Mouse (Mus musculus): Measurements from ENCODE around the gene Eif4a1. TPM values are rescaled to one million over a fixed set of nuclear protein-coding genes. Genes with fewer than 3 reads are reported as not detected.

Gene Eif4a1
- 199 and 203 TPM in 2 replicates for polyA plus RNA-seq (2015; fragmentation: Nextera tagmentation; extraction: Ambion mirVana)

DNA sequence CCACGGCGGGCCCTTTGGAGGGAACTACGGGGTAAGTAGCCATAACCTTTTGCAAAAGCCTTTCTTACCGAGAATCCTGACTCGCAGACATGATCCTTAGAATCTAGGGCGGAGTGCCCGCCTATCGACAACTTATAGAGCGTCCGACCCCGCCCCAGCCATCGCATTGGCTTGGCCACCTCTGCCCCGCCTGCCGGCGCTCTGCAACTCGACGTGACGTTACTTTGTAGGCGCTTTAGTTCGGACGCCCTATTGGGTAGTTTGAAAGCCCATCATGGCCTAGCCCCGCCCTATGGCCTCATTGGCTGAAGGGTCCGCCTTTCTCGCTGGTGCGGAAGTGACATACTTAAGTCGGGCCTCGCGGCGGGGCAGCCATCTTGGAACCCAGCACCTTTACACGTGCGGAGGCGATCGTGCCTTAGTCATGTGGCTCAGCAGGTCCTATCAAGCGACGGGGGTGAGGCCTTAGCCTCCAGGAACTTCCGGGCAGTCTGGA is at the start of gene Eif4a1:
Eif4a1 (minus strand) TSS at position 213 of the 496 bp plus-strand sequence.
- Histone ChIP-seq H3K27ac (ENCODE audit: low read depth) (peak within 1 kb of the TSS; percentile 99), H3K9ac (replicated peaks) (peak within 1 kb of the TSS; percentile 92), H3K27me3 (ENCODE audit: insufficient read depth, low read length) (no peaks in the 10 kb centered on the region), H3K4me3 (ENCODE audit: low read depth, low read length) (peak within 1 kb of the TSS; percentile 94), H3K36me3 (replicated peaks; ENCODE audit: insufficient read depth, low read length) (peaks cover 73% of the 10 kb centered on the region), H3K4me2 (ENCODE audit: low read depth, low read length) (peak within 1 kb of the TSS; percentile 95), H3K4me1 (ENCODE audit: insufficient read depth) (peaks cover 18% of the 10 kb centered on the region), H3K9me3 (ENCODE audit: low read length) (no peaks in the 10 kb centered on the region)
- ATAC-seq (peak; percentile 91), DNase-seq (peak; percentile 99)
- WGBS (ENCODE audit: insufficient replicate concordance): under 1% methylated on average over 36 of the region's 36 CpGs
- peak; percentile 43; the same call in 1 of the 2 replicates for TF ChIP-seq EP300 (IDR thresholded peaks at IDR 0.05; ENCODE audit: low read depth)
- no peak for TF ChIP-seq CTCF (IDR thresholded peaks at IDR 0.05; ENCODE audit: low read depth)

DNA sequence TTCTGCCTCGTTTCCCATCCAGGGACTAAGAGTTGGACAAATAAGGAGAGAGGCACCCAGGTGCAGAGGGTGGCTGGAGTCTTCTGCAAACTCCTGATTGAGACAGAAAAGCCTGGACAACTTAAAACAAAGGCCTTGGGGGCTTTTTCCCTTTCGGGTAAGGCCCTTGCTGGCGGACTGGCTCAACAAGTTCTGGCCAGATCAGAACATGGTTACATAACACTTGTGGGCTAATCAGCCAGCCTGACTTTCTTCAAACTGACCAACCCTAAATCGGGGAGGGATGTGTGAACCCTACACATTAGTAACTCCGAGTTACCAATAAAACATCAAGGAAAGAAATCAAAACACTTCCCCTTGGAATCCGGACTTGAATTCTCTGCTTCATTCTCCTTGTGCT is 48.6 kb upstream of the Eif4a1 start:
- Histone ChIP-seq H3K27me3 (ENCODE audit: insufficient read depth, low read length) (no peaks in the 10 kb centered on the region), H3K9me3 (ENCODE audit: low read length) (no peaks in the 10 kb centered on the region), H3K4me2 (ENCODE audit: low read depth, low read length) (no peak overlapping the region), H3K4me3 (ENCODE audit: low read depth, low read length) (no peak overlapping the region), H3K36me3 (replicated peaks; ENCODE audit: insufficient read depth, low read length) (no peaks in the 10 kb centered on the region), H3K9ac (replicated peaks) (no peak overlapping the region), H3K27ac (ENCODE audit: low read depth) (no peak overlapping the region), H3K4me1 (ENCODE audit: insufficient read depth) (peaks cover 13% of the 10 kb centered on the region)
- TF ChIP-seq CTCF (IDR thresholded peaks at IDR 0.05; ENCODE audit: low read depth) (no peak), EP300 (IDR thresholded peaks at IDR 0.05; ENCODE audit: low read depth) (no peak)
- no peak for DNase-seq
- 71% methylated on average over 6 of the region's 6 CpGs for WGBS (ENCODE audit: insufficient replicate concordance)
- ATAC-seq: no peak

DNA sequence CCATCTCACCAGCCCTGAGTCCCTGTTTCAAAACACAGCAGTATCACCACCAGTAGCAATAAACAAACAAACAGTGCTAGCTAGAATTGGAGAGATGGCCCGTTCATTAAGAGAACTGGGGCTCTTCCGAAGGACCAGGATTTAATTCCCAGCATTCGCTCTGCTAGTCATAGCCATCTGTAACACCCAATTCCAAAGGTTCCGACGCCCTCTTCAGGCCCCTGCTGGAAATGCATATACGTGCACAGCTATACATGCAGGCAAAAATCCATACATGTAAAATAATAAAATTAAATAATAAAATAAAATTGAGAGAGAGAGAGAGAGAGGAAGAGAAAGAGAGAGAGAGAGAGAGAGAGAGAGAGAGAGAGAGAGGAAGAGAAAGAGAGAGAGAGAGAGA is 47.2 kb upstream of the Eif4a1 start:
- 73% methylated on average over 6 of the region's 6 CpGs for WGBS (ENCODE audit: insufficient replicate concordance)
- Histone ChIP-seq H3K9me3 (ENCODE audit: low read length) (no peaks in the 10 kb centered on the region), H3K36me3 (replicated peaks; ENCODE audit: insufficient read depth, low read length) (no peaks in the 10 kb centered on the region), H3K4me1 (ENCODE audit: insufficient read depth) (peaks cover 19% of the 10 kb centered on the region), H3K27me3 (ENCODE audit: insufficient read depth, low read length) (no peaks in the 10 kb centered on the region), H3K4me2 (ENCODE audit: low read depth, low read length) (no peak overlapping the region), H3K4me3 (ENCODE audit: low read depth, low read length) (no peak overlapping the region), H3K27ac (ENCODE audit: low read depth) (no peak overlapping the region), H3K9ac (replicated peaks) (no peak overlapping the region)
- no peak for ATAC-seq
- DNase-seq: no peak
- no peak for TF ChIP-seq EP300 (IDR thresholded peaks at IDR 0.05; ENCODE audit: low read depth)
- TF ChIP-seq CTCF (IDR thresholded peaks at IDR 0.05; ENCODE audit: low read depth): peak; percentile 39

DNA sequence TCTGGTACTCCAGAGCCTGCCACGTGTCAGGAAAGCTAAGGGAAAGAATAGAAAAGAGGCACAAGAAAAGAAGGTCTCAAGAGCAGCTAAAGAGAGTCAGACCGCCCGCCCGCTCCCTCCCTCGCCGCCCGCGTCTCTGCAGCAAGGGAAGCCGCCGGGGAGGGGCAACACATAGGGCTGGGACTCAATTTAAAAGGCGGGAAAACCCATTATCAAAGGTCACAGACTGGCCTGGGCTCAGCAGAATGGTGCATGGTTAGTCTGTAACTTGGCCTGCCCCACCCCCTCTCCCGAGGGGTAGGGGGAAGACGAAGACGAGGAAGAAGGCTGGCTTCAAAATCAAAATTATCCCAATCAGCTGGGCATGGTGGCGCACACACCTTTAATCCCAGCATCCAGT is 46.4 kb upstream of the Eif4a1 start:
- 29% methylated on average over 15 of the region's 15 CpGs for WGBS (ENCODE audit: insufficient replicate concordance)
- H3K9me3 ChIP-seq (ENCODE audit: low read length): no peaks in the 10 kb centered on the region
- H3K27me3 ChIP-seq (ENCODE audit: insufficient read depth, low read length): no peaks in the 10 kb centered on the region
- H3K4me1 ChIP-seq (ENCODE audit: insufficient read depth): peaks cover 19% of the 10 kb centered on the region
- no peaks in the 10 kb centered on the region for H3K36me3 ChIP-seq (replicated peaks; ENCODE audit: insufficient read depth, low read length)
- H3K4me3 ChIP-seq (ENCODE audit: low read depth, low read length): no peak overlapping the region
- DNase-seq (peak; percentile 46), ATAC-seq (peak; percentile 45)
- no peak overlapping the region for H3K27ac ChIP-seq (ENCODE audit: low read depth)
- no peak for TF ChIP-seq EP300 (IDR thresholded peaks at IDR 0.05; ENCODE audit: low read depth)
- no peak for TF ChIP-seq CTCF (IDR thresholded peaks at IDR 0.05; ENCODE audit: low read depth)
- no peak overlapping the region for H3K9ac ChIP-seq (replicated peaks)
- peak overlapping the region; percentile 33 for H3K4me2 ChIP-seq (ENCODE audit: low read depth, low read length)

DNA sequence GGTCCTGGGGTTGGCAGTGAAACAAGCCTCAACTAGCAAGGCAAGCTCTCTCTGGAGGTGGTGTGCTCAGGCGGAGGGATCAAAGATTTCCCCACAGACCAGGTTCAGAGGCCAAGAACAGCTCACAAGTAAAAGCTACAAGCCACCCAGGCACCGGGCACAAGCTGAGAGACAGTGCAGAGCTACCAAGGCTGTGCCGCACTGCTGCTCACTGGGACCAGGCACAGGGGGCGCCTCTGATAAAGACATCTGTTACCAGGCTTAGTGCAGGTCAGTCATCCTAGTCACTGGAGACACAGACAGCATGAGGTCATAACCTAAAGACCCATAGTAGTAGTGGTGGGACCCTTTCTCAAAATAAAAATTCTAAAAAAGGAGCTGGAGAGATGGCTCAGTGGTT is 44.7 kb upstream of the Eif4a1 start:
- H3K4me1 ChIP-seq (ENCODE audit: insufficient read depth): peaks cover 19% of the 10 kb centered on the region

DNA sequence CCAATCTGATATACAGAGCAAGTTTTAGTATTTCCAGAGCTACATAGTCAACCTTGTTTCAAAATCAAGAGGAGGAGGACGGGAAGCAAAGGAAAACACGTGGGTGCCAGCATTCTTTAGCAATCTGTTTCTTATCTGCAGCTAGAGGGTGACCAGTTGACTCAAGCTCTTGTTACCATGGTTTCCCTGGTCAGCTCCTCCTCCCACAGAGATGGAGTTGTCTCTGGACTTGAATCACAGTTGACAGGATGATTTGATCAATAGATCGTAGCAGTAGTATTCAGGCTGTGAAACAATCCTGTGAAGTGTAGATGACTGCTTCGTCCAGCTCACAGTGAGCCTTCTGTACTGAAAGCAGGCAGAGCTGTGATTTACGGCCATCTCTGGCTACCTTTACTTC is 43.7 kb upstream of the Eif4a1 start:
- ATAC-seq: peak; percentile 88

More for the DNA sequence above, 44.7 kb upstream of the Eif4a1 start:
- 53% methylated on average over 4 of the region's 4 CpGs for WGBS (ENCODE audit: insufficient replicate concordance)
- no peak for ATAC-seq
- TF ChIP-seq EP300 (IDR thresholded peaks at IDR 0.05; ENCODE audit: low read depth): no peak
- TF ChIP-seq CTCF (IDR thresholded peaks at IDR 0.05; ENCODE audit: low read depth): no peak
- H3K4me3 ChIP-seq (ENCODE audit: low read depth, low read length): no peak overlapping the region
- H3K36me3 ChIP-seq (replicated peaks; ENCODE audit: insufficient read depth, low read length): no peaks in the 10 kb centered on the region
- H3K27ac ChIP-seq (ENCODE audit: low read depth): no peak overlapping the region
- no peak for DNase-seq
- no peak overlapping the region; the same call in 1 of the 2 replicates for H3K9ac ChIP-seq (replicated peaks)
- no peaks in the 10 kb centered on the region for H3K27me3 ChIP-seq (ENCODE audit: insufficient read depth, low read length)
- no peaks in the 10 kb centered on the region for H3K9me3 ChIP-seq (ENCODE audit: low read length)
- no peak overlapping the region for H3K4me2 ChIP-seq (ENCODE audit: low read depth, low read length)

More for the DNA sequence above, 43.7 kb upstream of the Eif4a1 start:
- 26% methylated on average over 5 of the region's 5 CpGs for WGBS (ENCODE audit: insufficient replicate concordance)
- no peaks in the 10 kb centered on the region for H3K9me3 ChIP-seq (ENCODE audit: low read length)
- H3K27ac ChIP-seq (ENCODE audit: low read depth): peak overlapping the region; percentile 39; the same call in 1 of the 2 replicates
- H3K4me3 ChIP-seq (ENCODE audit: low read depth, low read length): no peak overlapping the region
- H3K4me1 ChIP-seq (ENCODE audit: insufficient read depth): peaks cover 19% of the 10 kb centered on the region
- peak; percentile 38 for DNase-seq
- TF ChIP-seq CTCF (IDR thresholded peaks at IDR 0.05; ENCODE audit: low read depth): no peak
- no peak for TF ChIP-seq EP300 (IDR thresholded peaks at IDR 0.05; ENCODE audit: low read depth)
- H3K9ac ChIP-seq (replicated peaks): no peak overlapping the region
- H3K4me2 ChIP-seq (ENCODE audit: low read depth, low read length): no peak overlapping the region
- no peaks in the 10 kb centered on the region for H3K27me3 ChIP-seq (ENCODE audit: insufficient read depth, low read length)
- no peaks in the 10 kb centered on the region for H3K36me3 ChIP-seq (replicated peaks; ENCODE audit: insufficient read depth, low read length)
